Mouse (Mus musculus) cerebral cortex, adult 2 months (tissue): Measurements from ENCODE around the gene Bmper.

Source experiments
- WGBS: fragments of 180-500 bp; shearing (Covaris S2); methylation state at CpG from one replicate; pipeline ENCODE4 v1.1.7; 2018; 5-methylcytosine and 5-hydroxymethylcytosine counted together

The Bmper gene

GRCm38 (mm10) chr9:23380171-23380835, 157.4 kb downstream of the Bmper start:
- WGBS: 61% methylated on average over 5 of the region's 5 CpGs

GRCm38 (mm10) chr9:23383291-23383690, 160.4 kb downstream of the Bmper start:
- 86% methylated on average over 8 of the region's 8 CpGs for WGBS

GRCm38 (mm10) chr9:23383837-23384236, 161.0 kb downstream of the Bmper start:
- WGBS: 94% methylated on average over 1 of the region's 1 CpGs

- 76% methylated on average over 3 of the region's 3 CpGs for WGBS
Observed at GRCm38 (mm10) chr9:23384880-23385279, 162.0 kb downstream of the Bmper start.

- 77% methylated on average over 3 of the region's 3 CpGs for WGBS
Observed at GRCm38 (mm10) chr9:23386201-23386600, 163.3 kb downstream of the Bmper start.

GRCm38 (mm10) chr9:23390118-23390517, 167.2 kb downstream of the Bmper start:
- WGBS: 83% methylated on average over 3 of the region's 3 CpGs

- 82% methylated on average over 6 of the region's 6 CpGs for WGBS
Observed at GRCm38 (mm10) chr9:23394652-23395317, 171.9 kb downstream of the Bmper start.

GRCm38 (mm10) chr9:23396186-23396585, 173.3 kb downstream of the Bmper start:
- 87% methylated on average over 7 of the region's 7 CpGs for WGBS

- 96% methylated on average over 3 of the region's 3 CpGs for WGBS
Observed at GRCm38 (mm10) chr9:23397876-23398275, 175.0 kb downstream of the Bmper start.

- WGBS: 81% methylated on average over 6 of the region's 6 CpGs
Observed at GRCm38 (mm10) chr9:23399638-23400284, 176.9 kb downstream of the Bmper start.

GRCm38 (mm10) chr9:23407416-23407815, 184.5 kb downstream of the Bmper start:
- WGBS: 79% methylated on average over 6 of the region's 6 CpGs

- WGBS: 62% methylated on average over 3 of the region's 3 CpGs
Observed at GRCm38 (mm10) chr9:23407935-23408781, 185.3 kb downstream of the Bmper start.

- WGBS: 79% methylated on average over 2 of the region's 2 CpGs
Observed at GRCm38 (mm10) chr9:23410567-23410966, 187.7 kb downstream of the Bmper start.

- WGBS: 50% methylated on average over 2 of the region's 2 CpGs
Observed at GRCm38 (mm10) chr9:23412956-23413355, 190.1 kb downstream of the Bmper start.

- 95% methylated on average over 2 of the region's 2 CpGs for WGBS
Observed at GRCm38 (mm10) chr9:23419107-23419506, 196.2 kb downstream of the Bmper start.

GRCm38 (mm10) chr9:23423748-23424147, 200.9 kb downstream of the Bmper start:
- WGBS: 79% methylated on average over 1 of the region's 1 CpGs

GRCm38 (mm10) chr9:23432631-23433030, 209.8 kb downstream of the Bmper start:
- 90% methylated on average over 2 of the region's 2 CpGs for WGBS

GRCm38 (mm10) chr9:23433238-23433637, 210.4 kb downstream of the Bmper start:
- WGBS: 69% methylated on average over 3 of the region's 3 CpGs

GRCm38 (mm10) chr9:23436751-23437150, 213.9 kb downstream of the Bmper start:
- 39% methylated on average over 6 of the region's 6 CpGs for WGBS

- 92% methylated on average over 9 of the region's 9 CpGs for WGBS
Observed at GRCm38 (mm10) chr9:23438662-23439061, 215.8 kb downstream of the Bmper start.

- 51% methylated on average over 5 of the region's 5 CpGs for WGBS
Observed at GRCm38 (mm10) chr9:23442168-23442567, 219.3 kb downstream of the Bmper start.

GRCm38 (mm10) chr9:23444975-23445374, 222.1 kb downstream of the Bmper start:
- WGBS: 91% methylated on average over 4 of the region's 4 CpGs
